Mouse (Mus musculus) stomach, embryonic 16.5 days (tissue): ENCODE measurements around the gene Mrpl49. TPM values are rescaled to one million over a fixed set of nuclear protein-coding genes. Genes with fewer than 3 reads are reported as not detected.

ENCODE experiments used
- ATAC-seq: fragments of 200-750 bp; cut with Nextera tagmentation; 2 replicates; pipeline ENCODE4 v1.8.0; 2017; ENCODE audit warnings: moderate number of reproducible peaks, moderate TSS enrichment; ENCODE audit not compliant: insufficient read depth, low FRiP score
- H3K27ac ChIP-seq: fragments of 300-500 bp; sonication (generic); 2 replicates; pipeline ENCODE4 v1.5.1; 2014; ENCODE audit warnings: low read length
- H3K27me3 ChIP-seq: fragments of 300-500 bp; sonication (generic); 2 replicates; pipeline ENCODE4 v1.6.1; 2014; ENCODE audit warnings: low read length, control low read depth, mixed read lengths; ENCODE audit not compliant: control insufficient read depth, insufficient read depth
- H3K36me3 ChIP-seq: fragments of 300-500 bp; sonication (generic); 2 replicates; pipeline ENCODE4 v1.6.1; 2014; ENCODE audit warnings: low read length; ENCODE audit not compliant: control insufficient read depth, insufficient read depth
- H3K4me1 ChIP-seq: fragments of 300-500 bp; sonication (generic); 2 replicates; pipeline ENCODE4 v1.6.1; 2014; ENCODE audit warnings: low read length, control low read depth, mixed read lengths; ENCODE audit not compliant: control insufficient read depth, insufficient read depth
- H3K4me2 ChIP-seq: fragments of 300-500 bp; sonication (generic); 2 replicates; pipeline ENCODE4 v1.6.1; 2014; ENCODE audit warnings: low read depth, low read length, mixed read lengths
- H3K4me3 ChIP-seq: fragments of 300-500 bp; sonication (generic); replicated peaks from 2 replicates; pipeline ENCODE4 v1.5.1; 2014; ENCODE audit warnings: mild to moderate bottlenecking, low read length
- H3K9ac ChIP-seq: fragments of 300-500 bp; sonication (generic); 2 replicates; pipeline ENCODE4 v1.6.1; 2014; ENCODE audit warnings: low read length
- H3K9me3 ChIP-seq: fragments of 300-500 bp; sonication (generic); replicated peaks from 2 replicates; pipeline ENCODE4 v1.6.1; 2016; ENCODE audit warnings: low read length, control low read depth; ENCODE audit not compliant: control insufficient read depth
- WGBS: fragments of 180-500 bp; shearing (Covaris S2); extraction: QIAGEN DNeasy Blood & Tissue Kit; methylation state at CpG from one replicate; pipeline ENCODE4 v1.1.7; 2014; 5-methylcytosine and 5-hydroxymethylcytosine counted together
- polyA plus RNA-seq: library from polyadenylated mRNA; unstranded; fragments of >200 nt; fragmentation: Nextera tagmentation; extraction: Ambion mirVana; gene quantifications from 2 replicates; pipeline ENCODE4 v1.2.1, GENCODE M21; 2015

Mrpl49 gene
- polyA plus RNA-seq, 1 experiment from 2014 or later = 65.9 TPM

DNA sequence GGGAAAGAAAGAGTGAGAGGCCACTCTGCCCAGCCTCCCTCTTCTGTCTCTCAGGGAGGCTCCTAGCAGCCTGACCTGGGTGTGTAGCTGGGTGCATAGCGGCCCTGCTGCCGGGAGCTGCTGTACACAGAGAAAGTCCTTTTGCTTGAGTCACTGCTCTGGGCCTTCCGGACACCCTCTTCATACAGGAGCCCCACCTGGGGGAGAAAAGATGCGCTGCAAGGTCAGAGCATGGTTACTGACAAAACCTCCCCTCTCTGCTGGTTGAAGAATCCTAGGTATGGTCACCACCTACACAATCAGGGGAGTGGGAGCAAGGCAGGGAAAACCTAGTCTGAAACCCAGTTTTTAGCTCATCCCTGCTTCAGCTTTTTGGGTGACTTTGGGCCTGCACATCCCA, 11.4 kb upstream of the Mrpl49 start:
- Histone ChIP-seq H3K4me1 (peaks cover 14% of the 10 kb centered on the region), H3K9ac (no peak overlapping the region), H3K27me3 (no peaks in the 10 kb centered on the region), H3K9me3 (no peaks in the 10 kb centered on the region), H3K27ac (no peak overlapping the region), H3K36me3 (peaks cover 6% of the 10 kb centered on the region; the same call in 1 of the 2 replicates), H3K4me2 (no peak overlapping the region), H3K4me3 (no peak overlapping the region)
- 70% methylated on average over 4 of the region's 4 CpGs for WGBS
- no peak for ATAC-seq

DNA sequence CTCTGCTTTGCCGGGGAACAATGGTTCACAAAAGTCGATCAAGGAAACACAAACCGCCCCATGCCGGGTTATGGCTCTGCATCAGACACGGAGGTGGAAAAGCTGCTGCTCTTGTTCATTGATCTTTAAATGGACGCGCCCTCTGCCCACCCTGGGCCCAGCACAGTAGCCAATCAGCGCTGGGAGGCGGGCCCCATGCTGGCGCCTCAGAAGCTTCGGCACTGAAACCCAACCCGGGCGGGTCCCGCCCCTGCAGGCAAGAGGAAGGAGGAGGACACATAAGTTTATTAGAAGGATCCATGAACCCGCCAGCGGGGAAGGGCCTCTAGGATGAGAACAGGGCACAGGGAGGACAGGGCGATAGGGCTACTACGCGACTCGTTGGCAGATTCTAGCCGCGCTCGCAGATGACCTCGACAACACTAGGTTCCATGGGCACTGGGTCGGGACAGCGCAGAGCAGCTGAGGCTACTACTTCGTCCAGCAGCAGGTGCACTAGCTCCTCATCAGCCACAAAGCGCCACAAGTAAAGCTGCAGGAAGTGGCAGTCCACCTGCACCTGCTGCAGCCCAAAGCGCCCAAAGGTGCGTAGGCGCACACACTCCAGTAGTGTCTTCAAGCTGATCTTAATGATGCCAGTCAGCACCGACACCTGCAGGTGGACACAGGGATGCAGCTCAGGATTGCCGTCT, 10.3 kb upstream of the Mrpl49 start, which contains the start of gene Tm7sf2:
Gene Tm7sf2 (minus strand): TSS at position 650 of the 692 bp plus-strand sequence.
- H3K36me3 ChIP-seq = peaks cover 6% of the 10 kb centered on the region; the same call in 1 of the 2 replicates
- ATAC-seq = peak; percentile 95
- H3K9ac ChIP-seq = peak within 1 kb of the TSS; percentile 74
- H3K4me2 ChIP-seq = peak within 1 kb of the TSS; percentile 99
- no peaks in the 10 kb centered on the region for H3K9me3 ChIP-seq
- H3K27me3 ChIP-seq = no peaks in the 10 kb centered on the region
- peak within 1 kb of the TSS; percentile 54 for H3K4me3 ChIP-seq
- peaks cover 16% of the 10 kb centered on the region for H3K4me1 ChIP-seq
- H3K27ac ChIP-seq = peak within 1 kb of the TSS; percentile 85
- 11% methylated on average over 33 of the region's 33 CpGs for whole genome bisulfite sequencing

DNA sequence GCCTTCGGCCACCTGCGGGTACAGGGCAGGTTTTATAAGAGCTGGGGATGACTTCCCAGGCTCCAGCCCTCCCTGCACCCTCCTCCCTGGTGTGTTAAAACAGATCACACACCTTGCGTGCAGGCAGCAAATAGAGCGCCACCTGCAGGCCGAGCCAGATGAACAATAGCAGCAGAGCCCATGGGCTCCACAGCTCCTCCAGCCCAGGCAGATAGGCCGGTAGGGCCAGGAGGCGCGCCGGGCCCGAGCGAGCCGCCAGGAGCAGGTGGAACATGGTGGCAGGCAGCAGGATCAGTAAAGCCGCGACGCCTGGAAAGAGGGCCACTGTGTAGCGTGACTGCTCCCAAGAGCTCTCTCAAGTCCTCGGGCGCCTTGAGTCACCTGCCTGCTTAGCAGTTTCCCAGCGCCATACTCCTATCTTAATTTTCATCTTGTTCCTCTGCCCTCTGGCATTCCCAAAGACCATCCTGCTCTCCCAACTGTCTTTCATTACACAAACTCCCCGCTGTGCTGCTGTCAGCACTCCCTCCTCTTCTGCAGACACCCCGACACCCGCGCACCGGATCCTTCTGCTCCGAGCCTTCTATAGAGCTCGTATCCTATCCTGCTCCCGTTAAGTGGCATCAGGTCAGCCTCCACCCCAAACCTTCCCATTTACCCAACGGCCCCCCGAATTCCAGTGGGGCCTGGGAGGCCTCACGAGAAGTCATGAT, 9.6 kb upstream of the Mrpl49 start:
- Histone ChIP-seq H3K9ac (peak overlapping the region; percentile 74), H3K4me3 (peak overlapping the region; percentile 54), H3K27me3 (no peaks in the 10 kb centered on the region), H3K27ac (peak overlapping the region; percentile 85), H3K9me3 (no peaks in the 10 kb centered on the region), H3K36me3 (peaks cover 6% of the 10 kb centered on the region; the same call in 1 of the 2 replicates), H3K4me1 (peaks cover 23% of the 10 kb centered on the region), H3K4me2 (peak overlapping the region; percentile 99)
- peak; percentile 44; the same call in 1 of the 2 replicates for ATAC-seq
- WGBS = under 1% methylated on average over 30 of the region's 30 CpGs

DNA sequence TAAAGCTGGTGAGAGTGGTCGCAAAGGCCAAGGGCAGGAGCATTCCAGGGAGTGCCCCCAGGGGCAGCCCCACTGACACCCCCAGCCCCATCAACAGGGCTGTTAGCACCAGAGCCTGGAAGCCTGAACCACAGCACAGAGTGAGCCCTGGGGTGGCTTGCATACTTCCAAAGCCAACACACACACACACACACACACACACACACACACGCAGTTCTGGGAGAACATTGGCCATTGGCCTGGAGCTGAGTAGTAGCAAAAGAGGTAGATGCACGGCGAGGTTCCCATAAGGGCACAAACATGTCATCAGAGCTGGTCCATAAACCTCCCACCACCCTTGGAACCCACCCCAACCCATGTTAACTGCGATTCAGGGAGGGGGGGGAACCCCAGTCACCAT, 9.0 kb upstream of the Mrpl49 start:
- H3K4me1 ChIP-seq = peaks cover 26% of the 10 kb centered on the region
- H3K27me3 ChIP-seq = no peaks in the 10 kb centered on the region
- no peaks in the 10 kb centered on the region for H3K9me3 ChIP-seq
- peak overlapping the region; percentile 74 for H3K9ac ChIP-seq
- ATAC-seq = no peak
- peaks cover 6% of the 10 kb centered on the region; the same call in 1 of the 2 replicates for H3K36me3 ChIP-seq
- peak overlapping the region; percentile 99 for H3K4me2 ChIP-seq
- peak overlapping the region; percentile 85 for H3K27ac ChIP-seq
- WGBS = 25% methylated on average over 5 of the region's 5 CpGs
- peak overlapping the region; percentile 54 for H3K4me3 ChIP-seq

DNA sequence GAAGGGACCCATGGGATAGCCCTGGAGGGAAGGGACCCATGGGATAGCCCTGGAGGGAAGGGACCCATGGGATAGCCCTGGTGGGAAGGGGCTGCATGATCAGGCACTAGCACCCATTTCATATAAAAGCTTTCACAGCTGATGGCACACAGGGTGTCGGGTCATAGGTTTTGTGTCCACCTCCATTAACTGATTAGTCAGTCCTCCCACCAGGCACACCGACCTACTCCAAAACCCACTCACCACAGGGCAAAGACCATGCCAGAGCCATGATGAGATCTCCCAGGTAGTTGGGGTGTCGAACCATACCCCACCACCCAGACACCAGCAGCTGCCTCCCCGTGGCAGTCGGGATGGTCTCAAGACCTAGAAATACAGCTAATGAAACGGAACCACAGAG, 5.5 kb upstream of the Mrpl49 start:
- no peak overlapping the region for H3K27ac ChIP-seq
- peaks cover 36% of the 10 kb centered on the region for H3K4me1 ChIP-seq
- H3K9ac ChIP-seq = no peak overlapping the region
- 0 out of 2 replicates have a peak, but pooled peaks cover 4% of the 10 kb centered on the region for H3K36me3 ChIP-seq
- 92% methylated on average over 6 of the region's 6 CpGs for WGBS
- ATAC-seq = no peak
- H3K4me3 ChIP-seq = no peak overlapping the region
- no peaks in the 10 kb centered on the region for H3K9me3 ChIP-seq
- no peak overlapping the region for H3K4me2 ChIP-seq
- no peaks in the 10 kb centered on the region for H3K27me3 ChIP-seq

DNA sequence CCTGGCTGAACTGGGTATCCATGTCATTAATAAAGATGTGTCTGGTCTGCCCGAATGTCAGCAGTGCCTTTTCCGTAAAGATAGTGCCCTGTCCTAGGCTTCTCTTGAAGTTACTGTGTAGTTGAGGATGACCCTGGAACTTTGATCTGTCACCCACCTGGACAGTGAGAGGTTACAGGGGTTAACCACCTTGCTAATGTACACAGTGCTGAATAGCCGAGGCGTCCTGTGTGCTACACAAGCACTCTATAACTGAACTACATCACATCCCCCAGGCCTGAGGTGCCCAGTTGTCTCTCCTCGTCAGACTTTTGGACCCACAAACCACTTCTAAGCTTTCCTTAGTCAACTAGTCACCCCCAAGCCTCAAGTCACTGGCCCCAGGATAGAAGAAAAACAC, 4.8 kb upstream of the Mrpl49 start:
- no peaks in the 10 kb centered on the region for H3K9me3 ChIP-seq
- no peak overlapping the region for H3K27ac ChIP-seq
- peak overlapping the region; percentile 92 for H3K4me3 ChIP-seq
- peaks cover 34% of the 10 kb centered on the region for H3K4me1 ChIP-seq
- H3K36me3 ChIP-seq = 0 out of 2 replicates have a peak, but pooled peaks cover 4% of the 10 kb centered on the region
- peak overlapping the region; percentile 100 for H3K4me2 ChIP-seq
- H3K27me3 ChIP-seq = no peaks in the 10 kb centered on the region
- WGBS = 42% methylated on average over 5 of the region's 5 CpGs
- peak overlapping the region; percentile 98 for H3K9ac ChIP-seq
- ATAC-seq = no peak

DNA sequence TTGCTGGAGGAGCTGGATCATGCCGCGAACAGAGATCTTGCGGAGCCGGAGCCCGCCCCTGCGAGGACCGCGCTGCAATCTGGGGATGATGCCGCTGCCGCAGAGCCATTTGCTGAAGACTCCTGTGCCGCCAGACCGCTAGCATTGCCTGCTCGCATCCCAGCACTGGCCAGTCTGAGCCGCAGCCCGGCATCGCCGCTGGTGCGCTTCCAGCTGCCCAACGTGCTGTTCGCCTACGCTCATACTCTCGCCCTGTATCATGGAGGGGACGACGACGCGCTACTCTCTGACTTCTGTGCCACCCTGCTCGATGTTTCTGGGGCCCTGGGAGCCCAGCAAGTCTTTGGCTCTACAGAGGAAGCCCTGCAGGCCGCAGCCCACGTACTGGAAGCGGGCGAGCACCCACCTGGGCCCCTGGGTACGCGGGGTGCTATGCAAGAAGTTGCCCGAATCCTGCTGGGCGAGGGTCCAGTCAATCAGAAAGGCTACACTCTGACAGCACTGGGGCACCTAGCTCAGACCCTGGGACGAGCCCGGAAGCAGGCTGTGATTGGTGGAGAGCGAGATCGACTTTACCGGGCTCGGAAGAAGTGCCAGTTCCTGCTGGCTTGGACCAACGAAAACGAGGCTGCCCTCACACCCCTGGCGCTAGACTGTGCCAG, 4.2 kb upstream of the Mrpl49 start:
- peak overlapping the region; percentile 92 for H3K4me3 ChIP-seq
- WGBS = 1% methylated on average over 44 of the region's 44 CpGs
- H3K9ac ChIP-seq = peak overlapping the region; percentile 98
- no peaks in the 10 kb centered on the region for H3K27me3 ChIP-seq
- H3K36me3 ChIP-seq = 0 out of 2 replicates have a peak, but pooled peaks cover 4% of the 10 kb centered on the region
- H3K4me2 ChIP-seq = peak overlapping the region; percentile 100
- no peak for ATAC-seq
- H3K4me1 ChIP-seq = peaks cover 29% of the 10 kb centered on the region
- H3K9me3 ChIP-seq = no peaks in the 10 kb centered on the region
- peak overlapping the region; percentile 95 for H3K27ac ChIP-seq

DNA sequence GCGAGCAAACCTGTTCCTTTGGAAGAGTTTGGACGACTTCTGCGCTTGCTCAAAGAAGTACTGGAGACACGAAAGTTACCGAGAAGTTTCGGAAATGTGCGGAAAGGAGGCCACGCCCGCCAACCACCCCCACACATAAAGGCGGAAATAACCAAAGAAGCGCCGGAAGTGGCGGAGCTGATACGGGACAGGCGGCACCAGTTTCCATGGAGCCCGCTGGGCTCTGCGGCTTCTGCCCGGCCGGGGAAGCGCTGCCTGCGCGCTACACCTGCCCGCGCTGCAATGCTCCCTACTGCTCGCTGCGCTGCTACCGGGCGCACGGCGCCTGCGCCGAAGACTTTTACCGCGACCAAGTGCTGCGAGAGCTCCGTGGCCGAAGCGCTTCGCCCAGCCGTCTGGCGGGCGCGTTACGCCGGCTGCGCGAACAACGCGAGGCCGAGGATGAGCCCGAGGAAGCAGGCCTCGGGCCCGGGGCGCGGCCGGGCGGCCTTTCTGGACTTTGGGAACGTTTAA, 3.5 kb upstream of the Mrpl49 start, which contains the start of gene Znhit2:
Gene Znhit2 (plus strand): TSS at position 172 of the 513 bp plus-strand sequence.
- no peaks in the 10 kb centered on the region for H3K27me3 ChIP-seq
- no peaks in the 10 kb centered on the region for H3K9me3 ChIP-seq
- WGBS = under 1% methylated on average over 58 of the region's 58 CpGs

More for the DNA sequence above, 3.5 kb upstream of the Mrpl49 start, which contains the start of gene Znhit2:
- H3K36me3 ChIP-seq = 0 out of 2 replicates have a peak, but pooled peaks cover 4% of the 10 kb centered on the region
- ATAC-seq = peak; percentile 77
- H3K4me3 ChIP-seq = peak within 1 kb of the TSS; percentile 92
- peaks cover 30% of the 10 kb centered on the region for H3K4me1 ChIP-seq
- peak within 1 kb of the TSS; percentile 95 for H3K27ac ChIP-seq
- peak within 1 kb of the TSS; percentile 98 for H3K9ac ChIP-seq
- H3K4me2 ChIP-seq = peak within 1 kb of the TSS; percentile 100
